Mouse (Mus musculus) thymus, adult 18-20 months (tissue): ENCODE data around the gene Ntf3.

Source experiments
- DNase-seq, 2 experiments: peaks; one replicate each; pipeline ENCODE4 v3.0.0; 2022; ENCODE audit warnings: mixed read lengths in 2 of 2

The Ntf3 gene

GRCm38 (mm10) chr6:126155928-126156327 is 10.8 kb downstream of the Ntf3 start:
- no peak for DNase-seq

DNA sequence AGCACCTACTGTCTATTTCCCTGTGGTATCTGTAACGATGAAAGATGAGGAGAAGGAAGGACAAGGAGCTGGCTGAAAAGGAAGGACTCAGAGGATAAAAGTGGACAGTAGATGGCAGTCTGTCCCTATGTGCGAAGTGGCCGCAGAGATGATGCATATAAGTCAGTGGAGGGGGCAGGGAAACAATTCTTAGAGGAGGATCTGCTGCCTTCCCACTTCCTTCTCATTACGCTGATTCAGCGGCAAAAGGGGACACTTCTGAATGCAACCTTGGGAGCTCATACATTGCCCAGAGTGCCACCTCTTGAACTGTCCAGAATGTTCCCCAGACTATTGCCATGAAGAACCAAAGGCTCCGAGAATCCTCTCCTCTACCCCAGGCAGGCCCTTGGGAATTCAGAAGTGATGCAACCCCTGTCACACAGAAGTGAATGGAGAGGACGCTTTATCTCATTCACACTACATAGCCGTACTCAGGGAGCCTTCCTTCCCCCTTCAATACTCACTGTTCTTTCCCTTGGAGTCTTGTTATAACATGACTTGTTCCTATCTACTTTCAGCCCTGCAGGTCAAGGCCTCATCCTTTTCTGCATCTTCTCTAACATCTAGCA is 12.2 kb downstream of the Ntf3 start:
- no peak for DNase-seq

DNA sequence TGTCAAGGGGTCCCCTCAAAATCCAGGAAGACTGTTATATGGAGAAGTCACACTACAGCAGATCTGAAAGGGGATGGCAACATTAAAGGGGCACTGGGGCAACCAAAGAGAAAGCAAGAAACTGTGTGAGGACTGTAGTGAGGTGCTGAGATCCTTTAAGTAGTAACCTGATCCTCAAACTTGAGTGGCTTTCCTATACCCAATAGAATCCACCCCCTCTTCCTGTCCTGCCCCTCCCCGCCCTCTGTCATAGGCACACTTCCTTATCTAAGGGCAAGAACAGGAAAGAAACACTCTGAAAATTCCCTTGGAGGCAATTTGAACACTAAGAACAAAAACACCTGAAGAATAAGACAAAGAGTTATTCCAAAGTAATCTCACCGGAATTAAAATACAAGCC is 13.6 kb downstream of the Ntf3 start:
- DNase-seq: no peak

GRCm38 (mm10) chr6:126143659-126144058 is 23.1 kb downstream of the Ntf3 start:
- no peak for DNase-seq

DNA sequence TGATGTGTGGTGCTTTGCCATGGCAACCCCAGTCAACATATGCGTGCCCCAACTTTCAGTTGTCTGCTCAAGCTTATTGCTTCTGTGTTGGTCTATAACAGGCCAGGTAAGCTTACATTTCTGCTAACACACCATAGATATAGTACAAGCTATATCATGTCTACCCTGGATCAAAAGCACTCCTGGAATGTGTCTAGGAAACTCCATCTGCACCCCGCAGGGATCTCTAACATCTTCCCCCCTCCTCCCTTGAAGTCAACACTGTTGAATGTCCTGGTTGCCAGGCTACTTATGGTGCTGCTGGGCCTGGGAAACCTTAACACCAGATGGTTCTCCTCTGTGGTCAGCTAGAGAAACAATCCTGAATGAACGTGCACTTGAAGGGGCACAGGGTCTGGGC is 24.0 kb downstream of the Ntf3 start:
- DNase-seq: no peak

DNA sequence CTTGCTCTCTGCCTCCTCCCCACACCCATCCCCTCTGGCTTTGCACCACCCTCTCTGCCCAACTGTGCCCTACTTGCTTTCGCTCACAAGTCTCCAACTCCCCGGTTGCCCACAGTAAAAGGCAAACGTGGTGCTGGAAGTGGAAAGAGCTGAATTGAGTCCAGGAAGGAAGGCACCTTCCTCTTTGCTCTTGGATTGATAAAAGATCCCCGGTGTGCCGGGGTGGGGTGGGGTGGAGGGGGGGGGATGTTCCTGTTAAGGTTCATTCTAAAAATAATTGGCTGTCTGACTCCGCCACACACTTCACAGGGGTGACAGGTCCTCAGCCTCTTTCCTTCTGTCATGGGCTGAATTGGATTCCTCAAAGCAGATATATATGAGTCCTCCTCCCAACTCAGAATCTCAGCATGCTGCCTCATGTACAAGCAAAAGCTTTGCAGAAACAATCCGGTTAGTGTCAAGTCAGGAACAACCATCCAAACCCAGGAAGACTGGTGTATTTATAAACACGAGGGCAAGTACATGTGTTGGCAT is 24.6 kb downstream of the Ntf3 start:
- no peak for DNase-seq

GRCm38 (mm10) chr6:126141472-126141871 is 25.2 kb downstream of the Ntf3 start:
- no peak for DNase-seq

DNA sequence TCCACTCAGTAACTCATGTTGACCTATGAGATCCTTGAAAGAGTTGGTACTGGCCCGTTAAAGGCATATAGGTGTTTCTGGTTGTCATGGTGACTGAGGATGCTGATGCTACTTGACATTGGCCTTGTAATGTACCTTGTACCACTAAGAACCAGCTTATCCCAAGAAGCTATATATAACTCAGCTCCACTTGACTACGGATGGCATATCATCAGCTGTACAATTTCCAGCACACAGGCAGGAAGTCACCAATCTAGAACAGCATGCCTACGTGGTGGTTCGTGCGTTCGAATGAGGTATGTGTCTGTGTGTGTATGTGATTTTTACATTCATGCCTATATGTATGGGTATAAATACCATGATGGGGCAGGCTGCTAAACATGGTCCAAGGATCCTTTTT is 25.7 kb downstream of the Ntf3 start:
- DNase-seq: no peak

GRCm38 (mm10) chr6:126140416-126140815 is 26.3 kb downstream of the Ntf3 start:
- no peak for DNase-seq

DNA sequence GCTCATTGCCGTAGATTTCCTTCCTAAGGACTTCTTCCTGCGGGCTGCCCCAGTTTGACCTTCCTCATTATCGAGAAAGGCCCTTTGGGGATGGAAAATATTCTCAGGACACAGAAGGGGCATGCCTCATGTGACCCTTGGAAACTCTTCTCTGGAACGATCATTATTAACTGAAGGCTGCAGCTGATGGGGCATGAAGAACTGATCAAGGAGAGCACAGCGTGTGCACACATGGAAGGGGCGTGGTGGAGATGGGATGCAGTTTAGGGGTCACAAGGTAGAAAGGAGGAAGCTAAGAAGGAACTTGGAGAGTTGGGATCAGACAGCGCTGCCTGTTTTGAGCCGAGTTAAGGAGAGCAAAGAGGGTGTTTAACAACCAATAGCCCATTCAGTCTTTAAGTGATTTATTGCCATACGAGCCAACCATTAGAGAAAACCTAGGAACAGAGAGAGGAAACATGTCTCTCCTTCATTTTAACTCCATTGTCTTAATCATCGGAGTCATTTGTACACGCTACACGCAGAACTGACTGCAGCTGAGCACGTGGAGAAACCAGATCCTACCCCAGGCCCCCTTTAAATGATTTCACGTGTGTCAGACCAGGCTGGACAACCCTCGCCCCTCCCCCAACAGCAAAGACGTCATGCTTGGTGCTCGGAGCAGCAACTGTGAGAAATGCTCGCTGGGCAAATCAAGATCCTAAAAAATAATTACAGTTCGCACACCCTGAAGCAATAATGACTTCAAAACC is 32.4 kb downstream of the Ntf3 start:
- DNase-seq: no peak

DNA sequence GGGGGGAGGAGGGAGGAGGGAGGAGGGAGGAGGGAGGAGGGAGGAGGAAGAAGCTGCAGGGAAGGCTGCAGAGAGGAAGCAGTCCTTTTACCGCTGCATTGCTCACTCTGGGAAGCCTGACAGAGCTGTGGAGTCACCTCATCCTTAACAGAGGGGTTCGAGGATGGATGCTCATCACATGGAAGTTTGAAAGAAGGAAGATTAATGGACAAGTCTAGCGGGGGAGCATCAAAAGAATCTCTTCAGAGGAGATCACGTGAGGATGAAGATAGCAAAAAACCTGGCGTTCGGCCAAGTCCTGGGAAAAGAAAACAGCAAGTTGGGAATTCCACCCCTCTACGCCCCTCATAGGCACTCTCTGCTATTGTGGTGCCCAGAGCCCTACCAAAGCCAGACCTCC is 38.5 kb downstream of the Ntf3 start:
- DNase-seq: no peak

- no peak for DNase-seq
Measured at GRCm38 (mm10) chr6:126118247-126118646, 48.5 kb downstream of the Ntf3 start.

- no peak for DNase-seq
Measured at GRCm38 (mm10) chr6:126117191-126117590, 49.5 kb downstream of the Ntf3 start.

GRCm38 (mm10) chr6:126114934-126115633 is 51.6 kb downstream of the Ntf3 start:
- DNase-seq: no peak

DNA sequence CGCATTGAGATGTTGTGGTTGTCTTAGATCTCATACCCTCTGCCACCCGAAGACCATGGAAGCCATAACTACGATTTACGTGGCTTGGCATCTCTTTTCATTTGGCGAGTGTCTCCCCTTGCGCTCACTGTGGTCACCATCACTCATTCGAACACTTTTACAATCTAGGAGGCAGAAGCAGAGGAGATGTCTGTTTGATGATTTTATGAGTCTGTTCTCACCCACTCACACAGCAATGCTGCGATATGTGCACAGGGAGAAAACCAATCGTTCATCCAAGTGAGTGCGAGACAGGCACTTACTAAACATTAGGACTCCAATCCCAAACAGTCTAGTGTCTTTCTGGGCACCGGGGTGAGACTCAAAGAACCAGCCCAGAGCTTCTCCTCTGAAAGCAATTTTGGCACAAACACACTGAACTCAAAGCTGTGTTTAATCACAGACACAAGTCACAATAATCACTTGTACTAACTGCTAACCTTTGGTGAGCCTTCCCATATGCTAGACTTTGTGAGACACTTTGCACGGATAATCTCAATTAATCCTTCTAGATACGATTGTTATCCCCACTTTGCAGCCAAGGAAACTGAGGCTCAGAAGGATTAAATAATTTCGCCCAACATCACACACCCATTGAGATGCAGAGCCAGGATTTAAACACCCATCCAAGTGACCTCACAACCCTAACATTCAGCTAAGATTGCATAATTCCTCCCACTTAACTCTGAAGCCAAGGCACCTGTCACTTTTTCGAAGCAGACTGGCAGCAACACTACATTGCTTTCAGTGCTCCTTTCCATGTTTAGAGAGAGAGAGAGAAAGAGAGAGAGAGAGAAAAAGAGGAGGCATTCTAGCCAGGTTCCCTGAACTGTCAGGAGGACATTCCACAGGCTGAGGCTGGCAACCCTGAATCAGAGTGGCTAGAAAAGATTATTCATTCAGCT is 55.5 kb downstream of the Ntf3 start:
- DNase-seq: no peak

DNA sequence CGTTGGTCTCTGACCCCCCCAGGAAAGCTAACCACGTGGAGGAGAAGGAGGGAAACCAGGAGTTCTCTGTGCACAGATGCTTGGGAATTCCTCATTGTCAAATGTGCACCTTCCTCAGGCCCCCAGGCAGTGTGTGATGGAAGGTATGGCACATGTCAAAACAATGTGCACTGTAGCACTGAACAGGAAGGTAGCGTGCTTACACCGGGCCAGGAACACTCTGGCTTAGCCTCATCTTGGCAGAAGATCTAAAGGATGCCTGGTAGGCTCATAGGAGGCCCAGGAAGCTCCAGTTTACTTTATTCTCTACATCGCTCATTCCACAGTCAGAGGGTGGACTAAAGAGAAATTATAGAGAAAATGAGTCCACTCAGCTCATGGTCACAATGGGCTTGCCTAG is 57.5 kb downstream of the Ntf3 start:
- DNase-seq: no peak

DNA sequence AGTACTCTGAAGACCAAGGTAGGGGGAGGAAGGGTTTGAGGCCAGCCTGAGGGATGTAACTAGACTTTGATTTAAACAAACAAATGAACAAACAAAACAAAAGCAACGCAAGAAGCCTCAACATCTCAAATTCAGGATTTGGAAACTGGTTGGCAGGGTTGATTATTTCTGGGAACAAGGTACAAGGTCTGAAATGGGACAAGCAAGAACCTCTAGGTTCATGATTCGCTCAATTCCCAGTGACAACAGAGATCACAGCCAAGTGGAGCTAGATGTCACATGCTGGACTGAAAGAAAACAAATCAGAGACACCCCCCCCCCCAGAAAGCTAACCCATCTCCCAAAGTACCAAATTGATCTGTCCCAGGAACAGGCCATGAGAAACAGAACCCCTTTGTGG is 57.9 kb downstream of the Ntf3 start:
- no peak for DNase-seq

GRCm38 (mm10) chr6:126107398-126107797 is 59.3 kb downstream of the Ntf3 start:
- DNase-seq: no peak

- DNase-seq: no peak
Measured at GRCm38 (mm10) chr6:126106798-126107173, 59.9 kb downstream of the Ntf3 start.

DNA sequence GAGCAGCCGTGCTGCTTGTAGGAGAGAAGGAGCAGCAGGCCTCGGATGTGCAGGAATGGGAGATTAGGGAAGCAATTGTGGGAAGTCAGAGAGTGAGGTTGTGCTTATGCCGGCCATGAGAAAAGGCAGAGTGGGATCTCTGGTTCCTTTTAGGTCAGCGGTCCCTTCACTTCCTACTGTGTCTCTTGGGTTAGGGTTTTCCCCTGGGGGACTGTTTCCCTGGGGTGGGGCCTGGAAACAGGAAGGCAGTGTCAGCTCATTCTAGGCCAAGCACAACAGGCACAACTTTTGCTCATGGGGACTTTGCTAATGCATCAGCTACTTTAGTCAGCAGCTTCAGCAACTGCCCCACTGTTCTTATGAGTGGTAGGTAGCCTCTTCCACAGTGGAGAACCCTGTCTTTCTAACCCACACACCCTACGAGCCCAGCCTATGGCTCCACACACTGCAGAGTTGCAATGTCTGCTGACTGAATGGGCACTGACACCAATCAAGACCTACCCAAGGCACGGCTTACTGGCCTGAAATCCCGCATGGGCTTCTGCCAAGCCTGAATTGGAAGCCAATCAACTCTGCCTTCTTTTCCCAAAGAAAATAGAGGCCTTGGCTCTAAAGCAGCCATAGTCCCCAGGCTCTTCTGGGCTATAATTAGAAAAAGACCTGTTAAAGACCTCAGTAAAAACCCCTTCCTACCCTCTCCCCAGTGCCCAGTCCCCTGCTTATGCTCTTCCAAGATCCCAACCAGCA is 60.5 kb downstream of the Ntf3 start:
- DNase-seq: no peak

DNA sequence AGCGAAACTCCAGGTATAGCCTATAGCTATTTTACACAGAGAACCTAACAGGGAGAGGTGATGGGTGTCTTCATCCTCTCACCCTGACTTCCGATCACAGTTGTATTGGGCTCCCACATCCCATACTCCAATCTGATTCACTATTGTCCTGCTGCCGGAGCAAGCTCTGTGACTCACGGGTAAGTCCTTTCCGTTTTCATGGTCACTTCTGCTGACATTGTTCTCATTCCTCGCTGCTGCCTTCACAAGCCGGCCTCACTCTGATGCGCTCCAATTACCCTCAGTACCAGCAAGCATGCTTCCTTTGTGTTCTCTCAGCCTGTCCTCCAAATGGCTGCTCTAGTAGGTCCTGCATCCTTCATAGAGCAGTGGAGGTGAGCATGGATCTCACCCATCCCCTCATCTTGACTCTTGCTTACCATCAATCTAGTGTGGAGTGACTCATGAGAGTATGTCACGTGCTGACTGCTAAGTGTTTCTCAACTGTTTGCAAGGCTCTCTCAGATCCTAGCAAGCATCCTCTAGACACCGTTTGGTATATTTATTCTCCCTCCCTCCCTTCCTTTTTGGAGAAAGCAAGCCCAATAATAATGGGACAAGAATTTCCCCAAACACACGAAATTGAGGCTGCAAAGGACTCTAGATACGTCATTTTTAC is 61.5 kb downstream of the Ntf3 start:
- no peak for DNase-seq
